Mouse (Mus musculus) B cell, adult 62 days (primary cell): ENCODE data around the gene Depdc1b. TPM values are rescaled to one million over a fixed set of nuclear protein-coding genes. Genes with fewer than 3 reads are reported as not detected.

Experiments
- total RNA-seq: library from RNA; stranded (reverse); gene quantifications from 4 replicates; pipeline ENCODE4 v1.2.4, GENCODE M21; 2023

Gene Depdc1b
- 0.80 TPM in 1 of 4 replicates, not detected in the others for total RNA-seq

DNA sequence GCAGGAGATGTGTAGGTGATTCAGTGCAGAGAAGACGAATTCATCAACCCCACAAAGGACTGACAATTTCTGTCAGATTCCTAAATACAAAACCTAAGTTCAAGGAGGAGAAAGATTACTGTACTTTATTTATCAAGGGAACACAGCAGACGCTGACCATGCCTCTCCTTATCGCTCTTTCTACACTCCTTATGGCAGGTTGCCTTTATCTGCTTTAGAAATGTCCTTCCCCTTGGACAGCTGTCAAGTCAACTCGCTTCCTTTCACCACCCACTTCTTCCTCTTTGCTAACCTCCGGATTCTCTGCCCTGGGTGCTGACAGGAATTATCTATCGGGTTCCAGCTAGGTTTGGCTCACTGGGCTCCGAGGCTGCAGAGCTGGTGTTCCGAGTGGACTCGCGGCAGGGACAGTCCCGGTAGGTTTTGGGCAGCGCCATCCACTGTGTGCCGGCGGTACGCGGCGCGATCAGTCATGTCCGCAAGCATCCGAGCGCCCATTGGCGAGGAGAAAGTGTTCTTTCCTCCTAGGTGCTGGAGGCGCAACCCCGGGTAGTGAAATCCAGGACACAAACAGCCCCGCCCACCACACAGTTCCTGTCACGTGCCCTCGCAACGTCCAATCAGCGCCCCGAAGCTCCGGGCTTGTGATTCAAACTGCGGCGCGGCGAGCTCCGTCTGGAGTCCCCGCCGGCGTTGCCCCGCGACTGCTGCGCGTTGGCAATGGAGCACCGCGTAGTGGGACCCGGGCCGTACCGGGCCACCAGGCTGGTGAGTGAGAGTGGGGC is at the start of gene Depdc1b:
TSS of gene Depdc1b (plus strand) at position 631 of the 785 bp plus-strand sequence.

DNA sequence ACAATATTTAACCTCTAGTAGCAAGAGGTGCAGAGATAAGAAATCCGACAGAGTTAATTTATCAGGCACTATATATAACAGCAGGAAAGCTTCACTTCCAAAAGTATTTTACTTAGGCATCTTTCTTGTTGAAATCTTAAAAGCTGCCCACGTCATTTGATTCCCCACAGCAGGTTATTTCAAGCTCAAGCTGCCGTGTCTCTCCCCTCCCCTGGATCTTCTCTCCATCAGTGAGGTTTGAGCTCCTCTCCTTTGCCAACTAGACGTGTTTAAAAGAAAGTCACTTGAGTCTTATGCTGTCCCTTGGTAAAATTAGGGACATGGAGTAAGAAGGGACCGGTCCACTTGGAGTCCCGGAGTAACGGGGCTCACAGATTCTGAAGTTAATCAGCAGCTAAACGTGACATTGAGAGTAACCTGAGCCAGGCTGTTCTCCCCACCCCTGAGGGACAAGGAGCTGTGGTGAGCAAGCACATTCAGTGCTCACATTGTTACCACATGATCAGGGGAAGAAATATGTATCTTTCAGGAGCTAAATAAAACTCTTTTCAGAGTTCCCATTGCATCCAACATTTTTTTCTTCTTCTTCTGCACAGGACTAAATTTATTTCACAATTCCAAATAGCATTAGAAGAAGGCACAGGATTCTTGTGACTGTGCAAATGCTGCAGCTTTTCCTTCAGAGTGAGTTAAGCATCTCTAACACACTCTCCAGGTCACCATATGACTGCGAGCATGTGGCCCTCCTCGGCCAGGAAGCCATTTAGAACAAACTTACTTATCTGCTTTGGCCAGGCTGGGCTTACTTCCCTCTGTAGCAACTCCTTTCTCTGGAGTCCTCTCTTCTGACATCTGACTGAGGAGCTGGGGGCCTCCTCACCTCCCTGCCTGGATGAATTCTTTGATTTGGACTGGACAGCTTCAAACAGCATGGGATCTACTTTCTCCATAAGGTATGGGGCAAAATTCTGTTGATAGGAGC is 133.3 kb downstream of the Depdc1b start, which contains the start of gene Pde4d:
TSS of gene Pde4d (plus strand) at position 833 of the 982 bp plus-strand sequence.

Other genes with a start within 250 kb of the Depdc1b start
- gene Ndufaf2, start 157.7 kb upstream of the Depdc1b start, total RNA-seq: 3.8 to 9.3 TPM (median 5.3 TPM) in 4 replicates
- 16.3 to 18.7 TPM (median 17.0 TPM) in 4 replicates for gene Ercc8, start 157.6 kb upstream of the Depdc1b start, total RNA-seq
- gene Elovl7, start 101.9 kb upstream of the Depdc1b start, total RNA-seq: not detected in 4 replicates
- gene Pde4d, start 133.6 kb downstream of the Depdc1b start, total RNA-seq: 28.0 to 31.7 TPM (median 29.6 TPM) in 4 replicates